Mouse (Mus musculus): ENCODE results near the gene Arhgef1.

The Arhgef1 gene

DNA sequence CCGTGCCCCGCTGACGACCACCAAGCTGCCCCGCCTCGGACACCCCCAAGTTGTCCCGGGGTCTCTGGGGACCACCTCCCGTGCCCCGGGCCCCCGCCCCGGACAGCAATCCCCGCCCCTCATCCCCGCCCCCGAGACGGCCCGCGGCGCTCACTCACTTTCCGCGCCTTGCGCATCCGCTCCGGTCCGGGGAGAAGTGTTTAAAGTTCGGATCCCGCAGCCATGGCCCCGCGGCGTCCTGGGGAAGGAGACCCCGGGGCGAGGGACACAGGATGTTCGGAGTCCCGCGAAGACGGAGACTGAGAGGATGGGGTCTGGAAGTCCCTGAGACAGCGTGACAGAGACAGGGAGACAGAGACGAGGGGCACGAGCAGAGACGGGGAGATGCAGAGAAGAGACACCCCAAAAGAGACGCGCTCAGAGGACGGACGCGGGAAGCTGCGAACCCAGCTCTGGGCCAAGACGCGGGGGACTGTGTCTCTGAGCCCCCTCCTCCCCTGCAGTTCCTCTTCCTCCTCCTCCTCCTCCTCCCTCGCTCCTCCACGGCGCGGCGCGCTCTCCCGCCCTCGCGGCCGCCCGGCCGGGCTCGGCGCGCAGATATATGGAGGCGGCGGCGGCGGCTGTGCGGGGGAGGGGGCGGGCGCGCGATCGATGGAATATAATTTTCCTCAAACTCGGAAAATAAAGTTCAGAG, 41.7 kb downstream of the Arhgef1 start, which contains the start of gene Gm4881:
Gene Gm4881 (minus strand): TSS at position 238 of the 694 bp plus-strand sequence.
- DNase-seq (ENCODE audit: low read depth, low spot score), result no peak

DNA sequence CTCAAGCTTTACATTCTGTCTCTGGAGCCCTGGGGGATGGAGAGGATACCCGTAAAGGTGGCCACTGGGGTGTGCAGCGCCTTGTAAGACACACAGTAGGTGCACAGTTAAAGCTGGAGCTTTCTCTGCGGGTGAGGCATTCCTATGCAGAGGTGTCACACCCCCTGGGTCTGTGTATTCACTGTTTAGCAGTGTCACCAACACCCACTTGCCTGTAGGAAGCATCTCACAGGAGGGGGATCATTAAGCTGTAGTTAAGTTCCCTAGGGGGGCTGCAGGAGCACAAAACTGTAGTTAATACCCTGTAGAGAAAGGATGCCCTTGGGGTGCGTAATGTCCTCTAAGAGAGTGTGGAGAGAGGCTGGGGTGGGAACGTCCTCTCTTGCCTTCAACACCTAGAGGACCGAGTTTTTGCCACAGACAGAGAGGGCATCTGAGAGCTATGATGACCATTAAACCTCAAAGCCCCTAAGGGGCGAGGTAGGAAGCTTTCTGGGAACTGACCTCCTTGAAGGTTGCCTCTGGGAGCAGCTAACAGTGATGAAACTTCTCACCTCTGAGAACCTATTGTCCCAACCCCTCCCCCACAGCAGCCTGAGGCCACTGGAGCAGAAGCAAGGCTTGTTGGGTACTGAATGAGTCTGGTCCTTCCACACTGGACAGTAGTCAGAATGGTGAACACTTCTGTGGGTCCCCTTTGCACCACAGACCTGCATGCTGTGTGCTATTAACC, 44.8 kb downstream of the Arhgef1 start:
- no peak for DNase-seq (ENCODE audit: low read depth, low spot score)

DNA sequence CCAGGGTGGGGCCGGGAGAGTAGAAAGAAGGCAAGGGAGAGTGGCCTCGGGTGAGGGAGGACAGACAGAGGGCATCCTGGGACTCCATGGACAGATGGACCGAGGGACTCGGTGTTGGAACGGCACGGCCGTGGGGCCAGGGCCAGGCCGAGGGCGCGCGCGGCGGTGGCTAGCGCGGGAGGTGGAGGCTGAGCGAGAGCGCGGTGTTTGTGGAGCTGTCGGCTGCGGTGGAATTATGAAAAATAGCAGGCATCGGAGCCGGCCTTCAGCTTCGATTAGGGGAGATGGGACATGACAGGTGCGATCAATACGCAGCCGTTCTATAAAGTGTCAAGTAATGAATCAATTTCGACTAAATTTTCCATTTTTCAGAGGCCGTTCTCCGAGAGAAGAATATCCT, 46.1 kb downstream of the Arhgef1 start:
- DNase-seq (ENCODE audit: low read depth, low spot score), result no peak

DNA sequence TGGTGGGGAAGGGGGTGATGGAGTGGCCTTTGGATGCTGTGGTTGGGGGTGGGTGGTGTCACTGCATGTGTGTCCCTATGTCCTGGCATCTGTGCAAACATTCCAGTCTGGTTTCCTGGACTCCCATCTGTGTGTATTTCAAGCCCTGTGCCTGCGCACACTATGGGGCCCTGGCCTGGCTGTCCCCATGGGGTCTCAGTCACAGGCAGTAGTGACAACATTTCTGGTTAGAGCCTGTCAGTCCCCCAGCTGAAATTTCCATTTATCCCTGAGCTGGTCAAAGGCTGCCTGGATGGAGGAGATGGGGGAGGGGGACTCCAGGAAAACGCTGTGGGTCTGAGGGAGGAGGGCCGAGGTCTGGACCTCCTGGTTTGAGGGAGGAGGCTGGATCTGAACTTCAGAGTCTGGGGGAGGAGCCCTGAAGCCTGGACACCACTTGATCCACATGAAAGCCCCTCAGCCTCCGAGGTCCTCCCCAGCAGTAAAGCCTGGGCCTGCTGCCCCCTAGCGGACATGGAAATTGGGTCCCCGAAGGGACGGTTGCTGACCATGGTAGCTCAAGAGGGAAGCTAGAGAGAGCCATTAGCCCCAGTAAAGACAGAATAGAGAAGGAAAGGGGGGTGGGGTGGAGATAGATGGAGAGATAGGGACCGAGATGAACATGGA, 47.4 kb downstream of the Arhgef1 start:
- DNase-seq (ENCODE audit: low read depth, low spot score), result peak; percentile 91

DNA sequence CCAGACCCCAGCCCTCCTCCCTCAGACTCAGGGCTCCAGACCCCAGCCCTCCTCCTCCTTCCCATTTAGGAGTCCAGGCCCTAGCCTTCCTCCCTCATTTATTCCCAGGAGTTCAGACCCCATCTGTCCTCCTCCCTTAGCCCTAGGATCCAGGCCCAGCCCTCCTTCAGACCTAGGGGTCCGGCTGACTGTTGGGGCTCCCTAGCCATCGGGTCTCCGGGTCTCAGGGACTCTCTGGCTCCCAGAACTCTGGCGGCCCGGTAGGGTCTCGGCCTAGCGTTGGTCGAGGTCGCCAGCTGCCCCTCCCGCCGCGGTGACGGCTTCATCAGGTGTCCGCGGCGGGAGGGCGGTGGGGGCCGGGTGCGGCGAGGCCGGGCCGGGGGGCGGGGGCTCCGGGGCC, 51.3 kb downstream of the Arhgef1 start:
- DNase-seq (ENCODE audit: low read depth, low spot score), result no peak

DNA sequence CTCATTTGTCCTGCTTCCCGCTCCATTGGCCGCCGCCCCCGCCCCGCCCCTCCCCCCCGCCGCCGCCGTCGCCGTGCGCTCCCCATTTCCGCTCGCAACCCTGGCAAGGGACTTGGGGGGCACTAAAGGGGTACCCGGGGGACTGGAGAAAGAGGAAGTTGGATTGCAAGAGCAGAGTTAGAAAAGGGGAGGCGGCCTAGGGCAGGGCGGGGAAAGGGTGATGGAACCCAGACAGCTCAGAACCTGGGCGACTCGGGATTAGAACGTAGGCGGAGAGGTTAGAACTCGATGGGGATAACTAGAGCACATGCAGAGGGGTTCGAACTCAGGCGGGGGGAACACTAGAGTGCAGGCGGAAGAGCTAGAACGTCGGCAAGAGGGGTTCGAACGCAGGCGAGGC, 51.7 kb downstream of the Arhgef1 start:
- DNase-seq (ENCODE audit: low read depth, low spot score), result no peak

DNA sequence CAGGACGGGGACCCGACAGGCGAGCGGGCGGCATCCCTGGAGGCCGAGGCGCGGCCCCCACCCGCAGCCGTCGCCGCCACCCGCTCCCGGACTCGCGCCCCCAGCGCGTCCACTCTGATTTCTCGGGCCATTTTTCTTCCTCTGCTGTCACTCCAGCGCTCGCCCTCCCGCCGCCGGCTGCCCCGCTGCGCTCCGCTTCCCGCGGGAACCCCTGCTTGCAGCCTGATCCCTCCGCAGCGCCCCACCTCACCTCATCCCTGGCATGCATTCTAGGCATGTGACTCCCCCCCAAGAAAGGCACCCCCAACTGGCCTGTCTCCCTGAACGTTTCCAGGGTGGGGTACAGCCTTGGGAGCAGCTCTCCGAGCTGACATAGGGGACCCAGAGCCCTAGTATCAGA, 52.5 kb downstream of the Arhgef1 start:
- no peak for DNase-seq (ENCODE audit: low read depth, low spot score)

DNA sequence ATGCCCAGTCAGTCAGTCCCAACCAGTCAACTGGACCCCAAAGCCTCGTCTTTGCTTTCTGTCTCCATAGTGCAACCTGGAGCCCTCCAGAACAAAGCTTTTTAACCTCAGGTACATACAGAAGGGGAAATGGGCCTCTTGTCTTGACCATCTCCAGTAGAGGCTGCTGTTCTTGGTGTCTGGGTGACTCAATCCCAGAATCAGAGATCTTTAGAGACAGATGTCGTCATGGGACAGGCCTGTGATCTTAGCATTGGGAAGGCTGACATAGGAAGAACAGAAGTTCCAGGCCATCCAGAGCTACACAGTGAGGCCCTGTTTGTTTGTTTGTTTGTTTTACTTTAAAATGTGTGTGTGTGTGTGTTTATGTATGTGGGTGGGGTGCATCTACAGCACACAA, 61.6 kb downstream of the Arhgef1 start:
- no peak for DNase-seq (ENCODE audit: low read depth, low spot score)

DNA sequence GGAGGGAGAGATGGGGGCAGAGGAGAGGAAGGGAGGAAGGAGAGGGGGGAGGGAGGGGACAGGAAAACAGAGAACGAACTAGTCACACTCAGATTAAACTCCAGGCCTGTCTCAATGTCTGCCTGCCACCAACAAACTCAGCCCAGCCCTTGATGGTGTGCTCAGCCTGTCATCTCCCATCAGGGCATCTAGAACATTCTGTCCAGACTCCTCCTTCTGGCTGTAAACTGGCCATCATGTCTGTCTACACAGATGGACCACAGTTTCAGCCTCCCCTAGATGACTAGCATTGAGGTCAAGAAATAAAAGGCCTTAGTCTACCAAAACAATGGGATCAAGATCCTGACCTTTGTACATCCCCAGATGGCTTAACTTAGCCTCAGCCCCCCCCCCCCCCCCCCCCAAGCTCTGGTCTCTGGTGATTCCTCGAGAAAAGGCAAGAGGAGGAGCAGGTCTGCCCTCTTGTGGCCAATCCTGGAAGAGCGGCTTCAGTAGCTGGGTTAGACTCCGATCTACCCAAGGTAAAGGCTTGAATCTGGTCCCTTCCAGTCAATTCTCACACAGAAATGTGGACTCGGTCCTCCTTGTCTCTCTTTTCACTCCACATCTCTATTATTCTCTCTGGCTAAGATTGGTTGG, 62.3 kb downstream of the Arhgef1 start:
- DNase-seq (ENCODE audit: low read depth, low spot score), result peak; percentile 84

DNA sequence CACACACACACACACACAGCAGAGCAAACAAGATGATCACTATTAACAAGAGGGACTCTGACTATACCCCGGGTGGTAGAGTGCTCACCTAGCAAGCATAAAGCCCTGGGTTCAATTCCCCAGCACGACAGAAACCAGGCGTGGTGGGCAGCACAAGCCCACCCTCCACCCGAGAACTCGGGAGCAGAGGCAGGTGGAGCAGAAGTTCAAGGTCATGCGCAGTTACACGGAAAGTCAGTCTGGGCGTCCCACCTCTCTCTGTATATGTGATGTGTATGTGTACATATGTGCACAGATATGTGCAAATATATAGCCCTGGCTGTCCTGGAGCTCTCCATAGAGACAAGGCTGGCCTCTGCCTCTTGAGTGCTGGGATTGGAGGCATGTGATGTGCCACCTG, 65.3 kb downstream of the Arhgef1 start:
- DNase-seq (ENCODE audit: low read depth, low spot score), result no peak

DNA sequence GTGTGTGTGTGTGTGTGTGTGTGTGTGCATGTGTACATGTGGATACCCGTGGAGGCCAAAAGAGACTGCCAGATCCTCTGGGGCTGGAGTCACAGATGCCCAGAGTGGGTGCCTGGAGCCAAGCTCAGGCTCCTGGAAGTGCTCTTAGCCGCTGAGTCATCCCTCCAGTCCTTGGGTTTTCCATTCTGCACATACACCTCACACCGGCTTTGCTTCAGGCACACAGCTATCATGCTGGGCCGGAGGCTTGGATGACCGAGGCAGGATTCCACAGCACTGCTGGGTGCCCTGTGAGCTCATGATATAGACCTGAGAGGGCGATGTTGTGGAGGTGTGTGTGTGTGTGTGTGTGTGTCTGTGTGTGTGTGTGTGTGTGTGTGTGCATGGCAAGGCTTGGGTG, 65.8 kb downstream of the Arhgef1 start:
- no peak for DNase-seq (ENCODE audit: low read depth, low spot score)

DNA sequence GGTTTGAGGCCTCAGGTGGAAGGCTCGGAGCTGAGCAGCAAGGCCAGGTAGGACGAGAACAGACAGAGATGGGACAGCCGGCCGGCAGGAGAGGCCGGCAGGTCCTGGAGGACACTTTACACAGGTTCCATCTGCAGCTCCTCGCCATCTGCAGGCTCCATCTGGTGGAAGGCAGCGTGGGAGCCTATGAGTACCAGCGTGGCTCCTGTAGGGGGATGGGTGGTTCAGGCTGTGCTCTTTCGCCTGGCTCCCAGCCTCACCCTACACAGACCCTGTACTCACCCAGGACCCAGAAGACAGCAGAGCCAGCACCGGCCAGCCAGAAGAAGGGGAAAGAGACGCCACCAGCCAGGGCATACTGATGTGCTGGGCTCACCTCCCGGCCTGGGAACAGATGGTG, 67.1 kb downstream of the Arhgef1 start:
- DNase-seq (ENCODE audit: low read depth, low spot score), result no peak

DNA sequence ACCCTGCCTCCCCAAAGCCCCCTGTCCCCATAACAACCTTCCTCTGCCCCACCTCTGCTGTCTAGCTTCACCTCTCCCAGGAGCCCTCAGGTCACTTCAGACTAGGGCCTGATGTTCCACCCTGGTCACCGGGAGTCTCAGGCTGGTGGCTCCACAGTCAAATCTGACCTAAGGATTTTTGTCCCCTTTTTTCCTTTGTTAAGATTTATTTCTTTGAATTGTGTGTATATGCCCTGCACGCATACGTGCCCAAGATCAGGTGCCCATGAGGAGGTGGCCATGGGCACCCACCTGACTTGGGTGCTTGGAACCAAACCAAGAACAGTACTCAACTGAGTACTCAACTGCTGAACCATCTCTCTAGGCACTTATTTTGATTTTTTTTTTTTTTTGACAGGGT, 67.6 kb downstream of the Arhgef1 start:
- DNase-seq (ENCODE audit: low read depth, low spot score), result no peak

DNA sequence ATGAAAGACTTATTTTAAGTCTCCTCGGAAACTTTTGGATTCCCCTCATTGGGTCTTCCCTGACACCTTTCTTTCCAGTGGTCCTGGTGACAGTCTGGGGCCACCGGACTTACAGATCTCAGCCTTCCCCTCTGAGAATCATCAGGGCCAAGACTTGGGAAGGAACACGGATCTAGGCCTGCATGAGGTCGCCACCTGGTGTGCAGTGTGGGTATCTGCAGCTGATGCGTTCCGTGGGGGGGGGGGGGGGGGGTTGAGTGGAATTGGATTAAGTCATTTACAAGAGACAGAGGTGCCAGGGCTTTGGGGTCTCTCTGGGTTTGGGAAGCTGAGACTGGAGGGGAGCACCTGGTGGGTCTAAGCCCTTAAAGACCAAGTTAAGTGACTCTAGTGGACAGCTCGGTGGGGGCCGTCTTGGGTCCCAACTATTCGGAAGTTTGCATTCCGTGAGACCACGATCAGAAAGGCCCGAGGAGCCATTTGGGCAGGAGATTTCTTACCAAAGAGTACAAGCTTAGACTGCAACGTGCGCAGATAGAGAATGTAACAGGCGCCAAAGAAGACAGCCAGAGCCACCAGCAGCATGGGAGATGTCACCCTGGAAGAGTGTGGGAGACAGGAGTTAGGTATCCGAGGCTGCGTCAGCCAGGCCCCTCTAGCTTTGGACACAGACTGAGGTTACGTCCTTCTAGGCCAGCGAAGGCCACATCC, 68.7 kb downstream of the Arhgef1 start:
- DNase-seq (ENCODE audit: low read depth, low spot score), result peak; percentile 71

DNA sequence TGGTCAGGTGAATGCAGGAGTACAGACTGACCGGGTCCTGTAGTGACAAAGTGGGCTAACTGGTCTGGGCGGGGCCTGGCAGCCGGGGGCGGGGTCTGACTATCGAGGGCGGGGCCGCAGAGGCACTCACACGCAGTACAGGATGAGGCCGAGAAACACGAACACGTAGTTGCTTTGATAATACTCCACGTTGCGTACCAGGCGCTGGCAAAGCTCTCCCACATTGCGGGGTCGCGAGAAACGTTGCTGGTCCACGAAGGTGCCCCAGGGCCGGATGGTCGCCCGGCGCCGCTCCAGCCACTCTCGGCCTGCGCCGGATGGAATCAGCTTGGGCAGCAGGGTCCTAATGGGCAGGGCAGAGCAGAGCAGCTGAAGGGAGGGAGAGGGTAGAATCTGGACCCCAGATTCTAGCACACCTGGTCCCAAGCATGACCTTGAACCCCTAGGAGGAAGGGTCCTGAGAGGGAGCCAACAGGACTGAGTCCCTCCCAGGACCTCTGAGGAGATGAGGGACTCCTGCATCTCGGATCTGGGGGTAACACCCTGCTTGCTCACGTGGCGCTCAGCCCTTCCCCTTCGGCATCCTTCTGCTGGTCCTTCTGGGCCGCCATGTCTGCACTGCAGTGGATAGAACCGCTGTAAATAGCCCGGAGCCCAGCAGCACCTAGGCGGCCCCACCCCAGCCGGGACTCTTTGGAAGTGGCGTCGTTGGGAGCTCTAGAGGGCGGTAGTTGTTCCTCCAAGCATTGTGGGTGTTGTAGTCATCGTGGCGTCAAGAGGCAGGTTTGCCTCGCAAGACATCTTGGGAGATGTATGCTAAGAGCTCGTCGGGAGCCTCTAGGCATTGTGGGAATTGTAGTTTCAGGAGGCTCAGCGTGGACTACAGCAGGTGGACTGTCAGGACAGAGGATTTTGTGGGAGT, 69.5 kb downstream of the Arhgef1 start, which contains the start of gene Rabac1:
Gene Rabac1 (minus strand): TSS at position 783 of the 922 bp plus-strand sequence.
- peak; percentile 93 for DNase-seq (ENCODE audit: low read depth, low spot score)

DNA sequence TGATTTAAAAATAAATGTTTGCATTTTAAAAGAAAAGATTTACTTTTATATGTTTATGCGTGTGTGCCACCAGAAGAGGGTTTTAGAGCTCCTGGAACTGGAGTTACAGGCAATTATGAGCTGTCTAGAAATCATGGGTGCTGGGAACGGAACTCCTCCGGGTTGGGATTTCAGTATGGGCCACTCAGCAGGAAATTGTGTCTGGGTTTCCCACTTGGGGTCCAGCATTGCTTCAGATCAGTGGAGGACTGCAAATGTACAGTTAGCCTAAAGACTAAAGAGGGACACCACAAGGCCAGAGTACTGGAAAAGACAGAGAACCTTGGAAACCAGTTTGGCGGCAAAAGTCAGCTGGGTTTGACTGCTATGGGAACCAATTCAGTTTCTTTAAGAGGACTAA, 70.5 kb downstream of the Arhgef1 start:
- no peak for DNase-seq (ENCODE audit: low read depth, low spot score)

DNA sequence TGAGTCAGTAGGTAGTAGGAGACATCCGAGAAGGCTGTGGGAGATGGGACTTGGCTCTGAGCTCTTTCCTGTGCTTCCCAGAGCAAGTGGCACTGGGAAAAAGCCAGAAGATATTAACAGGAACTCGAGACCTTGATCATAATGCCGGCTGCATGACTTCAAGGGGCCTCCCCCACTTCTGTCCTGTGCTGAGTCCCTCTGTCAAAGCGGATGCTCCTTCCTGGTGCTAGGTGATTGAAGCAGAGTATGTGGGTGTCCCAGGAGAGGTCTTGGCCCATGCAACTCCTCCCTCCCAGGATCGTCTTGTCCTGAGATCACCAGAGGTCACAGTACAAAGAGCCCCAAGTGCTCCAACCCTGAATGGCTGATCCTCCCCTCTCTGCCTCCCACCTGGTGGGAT, 71.2 kb downstream of the Arhgef1 start:
- no peak for DNase-seq (ENCODE audit: low read depth, low spot score)

DNA sequence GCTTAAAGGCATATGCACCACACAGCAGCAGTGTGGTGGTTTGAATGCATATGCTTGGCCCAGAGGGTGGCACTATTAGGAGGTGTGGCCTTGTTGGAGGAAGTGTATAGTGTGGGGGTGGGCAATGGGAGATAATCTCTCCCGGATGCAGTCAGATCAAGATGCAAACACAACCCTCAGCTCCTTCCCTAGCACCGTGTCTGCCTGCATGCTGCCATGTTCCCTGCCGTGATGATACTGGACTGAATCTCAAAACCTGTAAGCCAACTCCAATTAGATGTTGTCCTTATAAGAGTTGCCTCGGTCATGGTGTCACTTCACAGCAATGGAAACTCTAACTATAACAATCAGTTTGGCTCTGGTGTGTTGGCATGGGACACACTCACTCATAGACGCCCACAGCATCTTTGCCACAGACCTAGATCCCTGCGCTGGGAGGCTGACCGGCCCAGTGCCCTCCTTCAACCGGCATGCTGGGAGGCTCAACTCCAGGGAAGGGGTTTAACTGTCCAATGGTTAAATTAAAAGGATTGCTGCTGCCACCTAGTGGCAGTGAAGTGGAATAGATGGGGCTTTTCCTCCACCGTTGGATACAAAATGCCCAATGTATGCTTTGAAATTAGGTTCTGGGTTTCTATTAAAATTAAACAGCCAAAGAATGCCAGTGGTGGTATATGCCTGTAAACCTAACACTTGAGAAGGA, 72.3 kb downstream of the Arhgef1 start:
- DNase-seq (ENCODE audit: low read depth, low spot score), result peak; percentile 74
